Mouse (Mus musculus) lung, postnatal 14 days (tissue): ENCODE measurements around the gene Sun5.
"Not testable (repeated sequence)": the region's sequence is repeated elsewhere in the genome, so short reads cannot be mapped to it uniquely, and the experiment has no call there.

Source experiments
- DNase-seq: peaks from one replicate; pipeline ENCODE4 v3.0.0; 2021

The Sun5 gene

DNA sequence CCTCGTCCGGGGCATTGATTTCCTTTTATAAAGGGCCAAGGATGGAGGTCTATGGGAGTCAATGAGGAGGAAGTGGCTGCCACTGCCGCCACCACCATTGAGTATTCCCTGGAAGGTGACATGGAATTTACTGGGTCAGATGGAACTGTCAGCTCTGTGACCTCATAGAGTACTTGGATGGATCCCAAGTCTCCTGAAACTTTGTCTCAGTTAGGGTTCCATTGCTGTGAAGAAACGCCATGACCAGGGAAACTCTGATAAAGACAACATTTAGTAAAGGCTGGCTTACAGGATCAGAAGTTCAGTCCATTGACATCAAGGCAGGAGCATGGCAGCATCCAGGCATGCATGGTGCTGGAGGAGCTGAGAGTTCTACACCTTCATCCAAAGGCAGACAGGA is at the start of gene Sun5:
TSS of gene Sun5 (minus strand) at position 101 of the 400 bp plus-strand sequence.
- DNase-seq = no peak

GRCm38 (mm10) chr2:153917930-153918329 is 47.0 kb upstream of the Sun5 start, which contains the start of gene Bpifb3:
Gene Bpifb3 (plus strand): TSS chr2:153918230.
- DNase-seq = no peak

DNA sequence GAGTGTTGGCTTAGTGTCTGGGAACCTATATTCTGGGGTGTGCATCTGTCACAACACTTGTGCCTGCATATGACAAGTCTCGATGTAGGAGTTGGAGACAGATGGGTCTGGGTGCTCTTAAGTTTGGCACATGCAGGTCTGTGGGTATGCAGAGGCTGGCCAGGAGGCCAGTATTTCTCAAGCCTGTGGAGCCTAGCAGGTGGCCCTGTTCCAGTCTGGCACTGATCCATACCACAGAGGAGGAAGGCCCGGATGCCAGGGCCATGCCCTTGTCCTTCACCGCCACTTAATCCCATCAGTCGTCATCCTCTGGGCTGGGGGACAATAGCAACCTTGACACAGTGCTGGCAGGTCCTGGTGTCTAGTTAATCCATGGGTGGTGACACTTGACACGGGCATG is 43.3 kb upstream of the Sun5 start:
- DNase-seq = peak; percentile 3

DNA sequence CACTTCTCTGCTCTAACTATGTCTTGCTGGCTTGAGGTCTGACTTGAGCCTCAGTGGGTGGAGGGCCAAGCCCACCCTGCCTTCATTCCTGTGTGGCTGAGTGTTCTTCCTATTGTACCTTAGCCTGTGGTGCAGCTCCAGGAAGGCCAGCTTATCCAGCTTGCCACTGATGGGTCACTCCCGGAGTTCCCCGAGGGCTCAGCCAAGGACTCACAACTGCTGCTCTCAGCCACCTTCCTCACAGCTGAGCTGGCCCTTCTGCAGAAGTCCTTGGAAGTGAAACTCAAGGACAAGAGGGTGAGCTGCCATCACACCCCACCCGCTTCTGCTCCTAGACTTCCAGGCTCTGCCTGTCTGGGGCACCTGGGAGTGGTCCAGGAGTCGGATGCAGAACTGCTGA is 35.7 kb upstream of the Sun5 start:
- no peak for DNase-seq

- DNase-seq = no peak
Measured at GRCm38 (mm10) chr2:153902726-153903125, 31.8 kb upstream of the Sun5 start.

DNA sequence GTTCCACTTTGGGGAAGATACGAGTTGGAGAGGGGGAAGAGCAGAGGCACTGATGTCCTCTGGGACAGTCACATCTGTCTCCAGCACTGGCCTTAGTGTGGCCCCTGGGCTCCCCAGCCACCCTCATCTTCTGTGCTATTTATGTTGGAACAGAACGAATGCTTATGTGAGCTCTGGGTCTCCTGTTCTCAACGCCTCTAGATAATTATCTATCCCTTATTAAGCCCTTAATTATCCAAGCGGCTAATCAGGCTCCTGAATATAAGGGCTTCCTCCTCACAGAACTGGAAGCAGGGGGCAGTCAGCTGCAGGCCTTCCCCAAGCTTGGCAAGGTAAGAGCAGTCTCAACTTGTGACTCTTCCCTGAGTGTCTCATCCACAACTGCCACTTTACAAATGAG is 29.2 kb upstream of the Sun5 start, which contains the start of gene Bpifb6:
TSS of gene Bpifb6 (plus strand) at position 301 of the 400 bp plus-strand sequence.
- no peak for DNase-seq

GRCm38 (mm10) chr2:153899111-153899510 is 28.2 kb upstream of the Sun5 start:
- no peak for DNase-seq

DNA sequence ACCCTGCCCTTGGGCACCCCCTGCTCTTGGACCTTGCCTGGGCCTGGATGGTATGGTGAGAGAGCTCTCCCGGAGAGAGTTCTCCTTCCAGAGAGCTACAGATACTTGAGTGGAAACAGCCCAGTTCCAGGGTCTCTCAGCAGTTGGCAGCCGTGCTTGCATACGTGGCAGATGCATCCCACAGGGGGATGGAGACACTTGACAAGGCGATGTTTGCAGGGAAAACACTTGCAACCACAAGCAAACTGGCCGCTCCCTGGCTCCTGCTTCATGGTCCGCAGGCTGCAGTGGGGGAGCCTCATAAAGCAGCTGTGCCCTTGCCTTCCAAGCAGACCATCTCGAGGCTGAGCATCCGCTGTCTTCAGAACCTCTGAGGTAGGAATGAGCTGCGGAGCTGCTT is 3.9 kb upstream of the Sun5 start, which contains the start of gene Bpifb2:
TSS of gene Bpifb2 (plus strand) at position 301 of the 400 bp plus-strand sequence.
- DNase-seq = no peak

DNA sequence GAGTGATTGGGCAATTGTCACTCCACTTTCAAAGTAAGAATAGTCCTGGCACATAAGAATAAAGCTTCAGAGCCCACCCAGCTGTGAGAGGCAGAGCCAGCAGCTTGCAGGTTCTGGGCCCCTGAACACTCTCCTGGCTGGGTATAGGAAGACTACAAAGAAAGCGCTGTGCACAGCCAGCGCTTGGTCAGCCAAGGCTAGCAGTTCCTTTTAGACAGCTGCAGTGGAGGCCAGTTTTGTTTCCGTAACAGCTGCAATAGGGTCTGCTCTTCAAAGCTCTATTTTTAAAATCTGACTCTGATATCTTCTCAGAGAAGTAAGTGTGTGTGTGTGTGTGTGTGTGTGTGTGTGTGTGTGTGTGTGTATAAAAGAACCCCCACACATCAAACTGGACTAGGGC is 8.9 kb downstream of the Sun5 start:
- no peak for DNase-seq

DNA sequence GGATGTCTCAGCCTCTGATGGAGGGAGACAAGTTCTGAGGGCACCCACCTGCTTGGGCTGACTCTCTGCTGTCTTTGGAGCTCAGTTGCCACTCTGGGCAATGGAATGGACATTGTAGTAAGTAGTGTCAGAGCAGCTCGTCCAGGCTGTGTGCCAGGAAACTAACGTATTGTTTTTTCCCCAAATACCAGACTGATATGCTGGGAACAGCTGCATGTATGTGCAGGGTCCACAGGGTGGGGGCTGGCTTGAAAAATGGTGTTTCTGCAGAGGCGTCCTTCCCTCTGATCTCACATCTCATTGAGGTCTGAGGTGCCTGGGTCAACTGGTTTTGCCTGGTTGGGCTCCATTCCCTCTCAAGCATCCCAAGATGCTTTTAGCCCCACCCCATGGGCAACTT is 10.2 kb downstream of the Sun5 start:
- DNase-seq = no peak

DNA sequence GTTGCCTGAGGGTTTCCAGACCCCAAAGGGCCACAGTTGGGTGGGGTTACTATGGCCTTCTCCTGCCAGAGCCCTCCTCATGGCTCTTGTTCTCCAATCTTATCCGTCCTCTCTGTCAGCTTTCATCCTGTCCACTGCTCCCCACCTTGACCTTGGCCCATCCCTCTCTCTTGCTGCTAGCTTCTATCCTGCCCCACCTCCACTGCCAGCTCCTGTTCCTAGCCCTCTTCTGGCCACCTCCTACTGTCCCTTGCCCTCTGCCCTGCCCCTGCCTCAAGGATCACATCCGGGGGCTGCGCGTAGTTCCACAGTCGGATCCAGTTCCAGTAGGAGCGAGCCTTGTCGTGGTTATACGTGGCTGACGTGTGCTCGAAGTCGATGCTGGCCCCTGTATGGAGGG is 10.6 kb downstream of the Sun5 start:
- DNase-seq = no peak

DNA sequence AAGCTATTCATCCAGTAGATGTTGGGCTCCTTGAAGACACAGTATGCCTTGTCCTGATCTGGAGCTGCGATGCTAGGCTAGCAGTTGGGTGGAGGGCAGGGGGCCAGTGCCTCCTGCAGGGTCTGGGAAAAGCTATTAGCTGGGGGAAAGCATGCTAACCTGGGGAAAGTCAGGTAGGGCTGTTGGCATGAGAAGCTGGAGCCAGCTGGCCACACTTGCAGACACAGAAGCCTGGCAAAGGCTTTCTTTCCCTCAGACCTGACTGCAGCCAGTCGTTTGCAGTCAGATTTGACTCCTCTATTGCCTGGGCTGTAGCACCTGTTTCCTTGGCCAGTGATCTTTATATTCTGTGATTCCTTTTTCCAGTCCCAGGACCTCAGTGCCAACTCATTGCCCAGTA is 11.3 kb downstream of the Sun5 start:
- no peak for DNase-seq

DNA sequence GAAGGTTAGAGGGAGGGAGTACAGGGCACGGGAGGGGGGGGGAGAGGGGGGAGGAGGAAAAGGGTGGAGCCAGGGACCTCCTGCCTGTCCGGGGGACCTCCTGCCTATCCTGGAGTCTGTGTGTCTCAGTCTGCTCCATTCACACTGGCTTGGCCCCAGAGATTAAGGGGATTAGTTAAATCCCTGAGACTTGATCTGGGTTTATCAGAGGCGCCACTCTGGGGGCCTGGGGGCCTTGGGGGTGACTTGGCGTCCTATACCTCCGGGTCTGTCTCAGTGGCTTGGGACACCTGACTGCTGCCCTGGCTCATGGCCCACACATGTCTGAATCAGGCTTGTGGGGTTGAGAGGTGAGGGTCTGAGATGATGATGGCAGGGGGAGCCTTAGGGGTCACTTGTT is 17.3 kb downstream of the Sun5 start:
- no peak for DNase-seq

DNA sequence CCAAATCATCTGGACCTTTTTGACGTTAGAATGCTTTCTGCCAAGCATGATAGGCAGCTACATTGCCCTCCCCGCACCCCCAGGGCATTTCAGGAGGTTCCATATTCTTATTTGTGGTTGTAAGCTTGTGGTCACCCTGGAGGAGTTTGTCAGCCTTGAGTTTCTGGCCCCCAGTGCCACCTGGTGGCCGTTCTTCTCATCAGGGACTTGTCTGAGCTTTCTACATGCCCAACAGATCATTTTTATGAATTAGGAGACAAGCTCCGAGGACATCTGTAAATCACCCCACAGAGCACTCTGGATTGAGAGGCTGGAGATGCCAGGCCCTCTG is 19.9 kb downstream of the Sun5 start:
- peak; percentile 64 for DNase-seq

- DNase-seq = no peak
Measured at GRCm38 (mm10) chr2:153850351-153851029, 20.4 kb downstream of the Sun5 start.

DNA sequence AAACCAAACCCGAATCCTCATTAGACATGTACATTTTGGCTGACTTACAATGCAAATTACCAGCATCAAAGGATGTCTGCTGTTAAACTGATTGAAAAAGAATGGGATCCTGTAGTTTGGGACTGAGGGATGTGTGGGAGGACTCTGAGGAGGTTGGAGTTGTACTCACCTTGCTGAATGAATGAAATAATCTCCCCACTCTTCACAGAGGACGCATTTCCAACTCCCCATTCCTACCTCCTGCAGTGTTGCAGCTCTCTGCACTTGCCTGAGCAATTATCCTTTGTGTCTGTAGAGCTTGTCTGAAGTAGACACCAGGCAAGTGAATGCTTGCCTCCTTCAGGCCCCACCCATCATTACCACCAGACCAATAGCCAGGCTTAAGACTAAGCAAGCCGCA is 22.5 kb downstream of the Sun5 start:
- no peak for DNase-seq

GRCm38 (mm10) chr2:153842854-153843253 is 28.0 kb downstream of the Sun5 start:
- DNase-seq = no peak

DNA sequence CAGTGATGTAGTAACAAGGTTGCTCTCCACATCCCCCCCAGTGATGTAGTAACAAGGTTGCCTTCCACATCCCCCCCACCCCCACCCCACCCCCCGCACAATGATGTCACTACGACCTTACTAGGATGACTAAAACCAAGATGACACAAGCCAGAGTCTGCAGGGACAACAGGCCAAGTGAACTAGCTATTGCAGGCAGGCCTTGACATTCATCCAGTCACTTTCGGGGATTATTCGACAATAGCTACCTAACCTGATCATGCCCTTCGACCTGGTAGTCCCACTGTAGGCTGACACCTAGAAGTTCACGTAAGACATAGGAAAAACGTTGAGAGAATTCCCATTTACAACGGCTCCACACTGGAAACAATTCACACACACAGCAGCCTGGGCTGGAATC is 37.6 kb downstream of the Sun5 start:
- DNase-seq = no peak

DNA sequence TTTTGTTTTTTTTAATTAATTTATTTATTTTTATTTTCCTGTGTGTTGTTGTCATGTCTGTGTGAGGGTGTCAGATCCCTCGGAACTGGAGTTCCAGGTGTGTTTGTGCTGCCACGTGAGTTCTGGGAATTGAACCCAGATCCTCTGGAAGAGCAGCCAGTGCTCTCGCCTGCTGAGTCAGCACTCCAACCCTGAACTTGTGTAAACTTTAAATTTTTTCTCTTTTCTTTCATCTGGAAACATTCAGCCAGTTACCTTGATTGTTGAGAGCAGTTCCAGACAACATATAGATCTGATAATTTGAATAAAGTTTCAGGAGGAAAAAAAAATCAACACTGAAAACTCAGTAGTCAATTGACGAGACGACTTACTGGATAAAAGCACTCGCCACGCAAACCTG is 42.2 kb downstream of the Sun5 start:
- DNase-seq = no peak

- no peak for DNase-seq
Measured at GRCm38 (mm10) chr2:153827171-153827830, 43.6 kb downstream of the Sun5 start.

- DNase-seq = not testable (repeated sequence)
Measured at GRCm38 (mm10) chr2:153825900-153826299, 45.0 kb downstream of the Sun5 start.

DNA sequence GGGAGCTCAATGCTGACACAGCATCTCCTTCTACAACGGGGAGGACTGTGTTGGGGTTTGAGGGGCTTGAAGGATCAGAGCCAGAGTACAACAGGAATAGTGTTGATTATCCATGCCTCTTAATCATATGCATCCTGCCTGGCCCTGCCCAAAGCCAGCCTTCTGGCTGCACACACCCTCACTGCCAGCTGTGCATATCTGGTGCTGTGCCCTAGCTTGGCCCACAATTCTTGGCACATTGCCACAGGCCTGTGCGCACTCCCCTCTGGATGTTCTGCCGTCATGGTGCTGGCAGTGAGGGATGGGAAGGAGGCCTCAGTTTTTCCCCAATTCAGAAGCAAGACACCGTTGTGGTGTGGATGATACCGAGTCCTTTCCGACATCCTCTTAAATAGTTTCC is 46.3 kb downstream of the Sun5 start:
- DNase-seq = peak; percentile 38

DNA sequence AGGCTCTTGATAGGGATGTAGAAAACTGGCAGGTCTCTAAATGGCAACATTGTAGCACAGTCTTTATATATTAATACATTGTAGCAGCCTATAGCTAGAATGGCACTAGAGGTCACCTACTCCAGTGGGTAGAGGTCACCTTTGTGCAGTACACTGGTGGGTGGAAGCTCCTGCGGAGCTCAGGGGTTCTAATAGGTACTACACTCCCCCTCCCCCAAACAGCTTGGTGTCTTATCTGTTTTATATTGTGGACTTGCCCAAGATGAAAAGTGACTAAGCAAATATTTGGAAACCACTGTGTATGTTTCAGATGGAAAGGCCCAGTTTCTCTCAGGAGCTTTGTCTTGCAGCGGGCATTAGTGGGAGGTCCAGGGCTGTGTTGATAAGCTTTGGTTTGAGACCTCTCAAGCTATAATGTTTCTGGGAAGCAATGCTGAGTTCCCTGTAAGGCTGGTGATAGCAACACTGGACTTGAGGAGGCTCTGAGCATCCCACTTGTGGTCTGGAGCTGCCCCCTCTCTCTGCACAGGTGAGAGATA is 48.8 kb downstream of the Sun5 start:
- DNase-seq = no peak

DNA sequence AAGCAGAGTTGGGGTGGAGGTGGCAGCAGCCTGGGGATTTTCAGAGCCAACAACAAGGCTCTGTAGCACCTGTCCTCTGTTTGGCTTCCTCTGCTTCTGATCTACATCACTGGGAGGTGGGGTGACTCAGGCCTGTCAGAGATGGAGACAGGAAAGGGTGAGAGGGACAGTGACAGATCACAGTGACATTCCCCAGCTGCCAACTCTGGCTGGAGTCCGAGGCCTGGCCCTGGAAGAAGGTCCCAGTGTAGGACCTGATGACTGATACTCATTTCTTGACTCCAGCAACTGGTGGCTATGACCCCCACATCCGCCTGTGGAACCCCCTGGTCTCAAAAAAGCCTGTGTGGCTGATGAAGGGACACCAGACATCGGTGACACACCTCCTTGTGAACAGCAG is 61.0 kb downstream of the Sun5 start:
- DNase-seq = peak; percentile 5

DNA sequence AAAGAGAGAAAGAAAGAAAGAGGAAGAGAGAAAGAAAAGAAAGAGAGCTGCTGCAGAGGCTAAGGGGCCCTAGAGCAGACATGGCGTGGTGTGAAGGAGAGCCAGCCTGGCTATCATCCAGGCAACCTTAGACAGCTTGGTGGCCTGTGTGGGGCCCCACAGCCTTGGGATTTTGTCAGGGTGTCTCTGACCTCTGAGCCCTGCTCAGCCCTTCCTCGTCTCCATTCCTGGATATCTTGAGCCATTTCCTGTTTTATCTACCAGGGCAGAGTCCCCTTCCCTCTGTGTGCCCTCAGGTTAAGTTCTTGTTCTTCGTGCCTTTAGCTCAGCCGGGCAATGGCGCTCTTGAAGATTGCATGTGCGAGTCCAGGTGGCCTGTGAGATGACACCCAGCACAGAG is 62.0 kb downstream of the Sun5 start:
- no peak for DNase-seq
